Mouse (Mus musculus): ENCODE measurements at regions not wholly inside any gene's neighbourhood (a gene's known extent, or its start where the extent isn't known, plus 50 kb on each side); places are given as distances from the start of the nearest gene placed in this dataset.

GRCm38 (mm10) chr11:55974224-55974875, 66.5 kb downstream of the Nmur2 start:
- no peak overlapping the region for H3K9ac ChIP-seq (replicated peaks)
- H3K4me2 ChIP-seq (replicated peaks) = no peak overlapping the region
- no peak overlapping the region for H3K27ac ChIP-seq (replicated peaks)
- WGBS = 66% methylated on average over 10 of the region's 10 CpGs
- no peaks in the 10 kb centered on the region for H3K27me3 ChIP-seq
- no peaks in the 10 kb centered on the region for H3K36me3 ChIP-seq
- H3K4me3 ChIP-seq = no peak overlapping the region
- no peaks in the 10 kb centered on the region for H3K9me3 ChIP-seq
- H3K4me1 ChIP-seq = no peaks in the 10 kb centered on the region
- ATAC-seq (replicated peaks) = no peak

GRCm38 (mm10) chr11:55966580-55966979, 74.2 kb downstream of the Nmur2 start:
- no peak overlapping the region for H3K9ac ChIP-seq (replicated peaks)
- no peaks in the 10 kb centered on the region for H3K27me3 ChIP-seq
- ATAC-seq (replicated peaks) = no peak

GRCm38 (mm10) chr11:55958372-55958771, 82.4 kb downstream of the Nmur2 start:
- no peaks in the 10 kb centered on the region for H3K27me3 ChIP-seq
- 11% methylated on average over 1 of the region's 1 CpGs for WGBS
- no peak for ATAC-seq (replicated peaks)
- no peak overlapping the region for H3K4me3 ChIP-seq
- no peak overlapping the region for H3K27ac ChIP-seq (replicated peaks)
- no peaks in the 10 kb centered on the region for H3K9me3 ChIP-seq
- H3K4me1 ChIP-seq = no peaks in the 10 kb centered on the region
- H3K9ac ChIP-seq (replicated peaks) = no peak overlapping the region
- H3K36me3 ChIP-seq = no peaks in the 10 kb centered on the region
- no peak overlapping the region for H3K4me2 ChIP-seq (replicated peaks)

More at GRCm38 (mm10) chr11:55966580-55966979, 74.2 kb downstream of the Nmur2 start:
- Histone ChIP-seq H3K9me3 (no peaks in the 10 kb centered on the region), H3K4me2 (replicated peaks) (no peak overlapping the region), H3K4me1 (no peaks in the 10 kb centered on the region), H3K4me3 (no peak overlapping the region), H3K27ac (replicated peaks) (no peak overlapping the region), H3K36me3 (no peaks in the 10 kb centered on the region)

- Histone ChIP-seq H3K36me3 (no peaks in the 10 kb centered on the region), H3K9ac (replicated peaks) (no peak overlapping the region), H3K27ac (replicated peaks) (no peak overlapping the region), H3K4me3 (no peak overlapping the region), H3K4me1 (no peaks in the 10 kb centered on the region), H3K4me2 (replicated peaks) (no peak overlapping the region), H3K9me3 (no peaks in the 10 kb centered on the region), H3K27me3 (no peaks in the 10 kb centered on the region)
- 74% methylated on average over 2 of the region's 2 CpGs for WGBS
- no peak for ATAC-seq (replicated peaks)
Observed at GRCm38 (mm10) chr11:55957355-55957754, 83.5 kb downstream of the Nmur2 start.

- WGBS = 6% methylated on average over 2 of the region's 2 CpGs
Observed at GRCm38 (mm10) chr11:55953696-55954095, 87.1 kb downstream of the Nmur2 start.

GRCm38 (mm10) chr11:55949596-55949995, 91.2 kb downstream of the Nmur2 start:
- Histone ChIP-seq H3K4me3 (no peak overlapping the region), H3K36me3 (no peaks in the 10 kb centered on the region), H3K9ac (replicated peaks) (no peak overlapping the region), H3K4me1 (no peaks in the 10 kb centered on the region), H3K9me3 (no peaks in the 10 kb centered on the region), H3K27me3 (no peaks in the 10 kb centered on the region), H3K4me2 (replicated peaks) (no peak overlapping the region), H3K27ac (replicated peaks) (no peak overlapping the region)
- no peak for ATAC-seq (replicated peaks)
- WGBS = 89% methylated on average over 3 of the region's 3 CpGs

More at GRCm38 (mm10) chr11:55953696-55954095, 87.1 kb downstream of the Nmur2 start:
- no peaks in the 10 kb centered on the region for H3K9me3 ChIP-seq
- no peak overlapping the region for H3K4me2 ChIP-seq (replicated peaks)
- H3K36me3 ChIP-seq = no peaks in the 10 kb centered on the region
- no peak overlapping the region for H3K27ac ChIP-seq (replicated peaks)
- no peak overlapping the region for H3K9ac ChIP-seq (replicated peaks)
- H3K4me3 ChIP-seq = no peak overlapping the region
- H3K27me3 ChIP-seq = no peaks in the 10 kb centered on the region
- no peak for ATAC-seq (replicated peaks)
- H3K4me1 ChIP-seq = no peaks in the 10 kb centered on the region

- 40% methylated on average over 9 of the region's 9 CpGs for WGBS
- Histone ChIP-seq H3K27me3 (no peaks in the 10 kb centered on the region), H3K9me3 (no peaks in the 10 kb centered on the region), H3K9ac (replicated peaks) (no peak overlapping the region), H3K36me3 (no peaks in the 10 kb centered on the region), H3K4me2 (replicated peaks) (no peak overlapping the region), H3K4me3 (no peak overlapping the region), H3K27ac (replicated peaks) (no peak overlapping the region), H3K4me1 (no peaks in the 10 kb centered on the region)
- no peak for ATAC-seq (replicated peaks)
Observed at GRCm38 (mm10) chr11:55946629-55947240, 94.1 kb downstream of the Nmur2 start.

GRCm38 (mm10) chr11:55946028-55946427, 94.8 kb downstream of the Nmur2 start:
- Histone ChIP-seq H3K36me3 (no peaks in the 10 kb centered on the region), H3K9me3 (no peaks in the 10 kb centered on the region), H3K4me1 (no peaks in the 10 kb centered on the region), H3K4me3 (no peak overlapping the region), H3K27me3 (no peaks in the 10 kb centered on the region), H3K27ac (replicated peaks) (no peak overlapping the region), H3K9ac (replicated peaks) (no peak overlapping the region), H3K4me2 (replicated peaks) (no peak overlapping the region)
- ATAC-seq (replicated peaks) = no peak
- 50% methylated on average over 3 of the region's 3 CpGs for WGBS

GRCm38 (mm10) chr11:55939983-55940382, 100.8 kb downstream of the Nmur2 start:
- H3K4me2 ChIP-seq (replicated peaks) = no peak overlapping the region
- no peak overlapping the region for H3K4me3 ChIP-seq
- no peaks in the 10 kb centered on the region for H3K4me1 ChIP-seq
- no peak overlapping the region for H3K27ac ChIP-seq (replicated peaks)
- WGBS = 82% methylated on average over 2 of the region's 2 CpGs
- no peak for ATAC-seq (replicated peaks)
- no peaks in the 10 kb centered on the region for H3K27me3 ChIP-seq
- H3K9ac ChIP-seq (replicated peaks) = no peak overlapping the region
- no peaks in the 10 kb centered on the region for H3K36me3 ChIP-seq
- H3K9me3 ChIP-seq = no peaks in the 10 kb centered on the region

GRCm38 (mm10) chr11:55926366-55926765, 114.4 kb downstream of the Nmur2 start:
- no peak for ATAC-seq (replicated peaks)
- no peak overlapping the region for H3K9ac ChIP-seq (replicated peaks)
- H3K27me3 ChIP-seq = no peaks in the 10 kb centered on the region
- H3K4me1 ChIP-seq = no peaks in the 10 kb centered on the region
- H3K36me3 ChIP-seq = no peaks in the 10 kb centered on the region
- no peaks in the 10 kb centered on the region for H3K9me3 ChIP-seq
- H3K4me2 ChIP-seq (replicated peaks) = no peak overlapping the region
- H3K4me3 ChIP-seq = no peak overlapping the region
- WGBS = 82% methylated on average over 5 of the region's 5 CpGs
- no peak overlapping the region for H3K27ac ChIP-seq (replicated peaks)

GRCm38 (mm10) chr11:55919066-55919465, 121.7 kb downstream of the Nmur2 start:
- H3K36me3 ChIP-seq = no peaks in the 10 kb centered on the region

GRCm38 (mm10) chr11:55918411-55918810, 122.4 kb downstream of the Nmur2 start:
- ATAC-seq (replicated peaks) = no peak

More at GRCm38 (mm10) chr11:55919066-55919465, 121.7 kb downstream of the Nmur2 start:
- Histone ChIP-seq H3K9me3 (no peaks in the 10 kb centered on the region), H3K9ac (replicated peaks) (no peak overlapping the region), H3K4me1 (no peaks in the 10 kb centered on the region), H3K27me3 (no peaks in the 10 kb centered on the region), H3K4me3 (no peak overlapping the region), H3K27ac (replicated peaks) (no peak overlapping the region), H3K4me2 (replicated peaks) (no peak overlapping the region)
- ATAC-seq (replicated peaks) = no peak
- WGBS = 53% methylated on average over 3 of the region's 3 CpGs

GRCm38 (mm10) chr11:55897506-55897905, 143.3 kb downstream of the Nmur2 start:
- Histone ChIP-seq H3K27ac (replicated peaks) (no peak overlapping the region), H3K4me1 (no peaks in the 10 kb centered on the region), H3K4me2 (replicated peaks) (no peak overlapping the region), H3K9ac (replicated peaks) (no peak overlapping the region), H3K36me3 (no peaks in the 10 kb centered on the region), H3K4me3 (no peak overlapping the region), H3K27me3 (no peaks in the 10 kb centered on the region), H3K9me3 (no peaks in the 10 kb centered on the region)
- WGBS = 20% methylated on average over 6 of the region's 6 CpGs
- ATAC-seq (replicated peaks) = no peak

More at GRCm38 (mm10) chr11:55918411-55918810, 122.4 kb downstream of the Nmur2 start:
- no peaks in the 10 kb centered on the region for H3K9me3 ChIP-seq
- 81% methylated on average over 5 of the region's 5 CpGs for WGBS
- H3K27ac ChIP-seq (replicated peaks) = no peak overlapping the region
- H3K9ac ChIP-seq (replicated peaks) = no peak overlapping the region
- no peak overlapping the region for H3K4me3 ChIP-seq
- H3K4me2 ChIP-seq (replicated peaks) = no peak overlapping the region
- H3K4me1 ChIP-seq = no peaks in the 10 kb centered on the region
- no peaks in the 10 kb centered on the region for H3K27me3 ChIP-seq
- no peaks in the 10 kb centered on the region for H3K36me3 ChIP-seq

Data from forebrain, embryonic 15.5 days (tissue).